Mouse (Mus musculus) thymus, adult 18-20 months (tissue): Measurements from ENCODE around the gene Srgap3.
"Not testable (repeated sequence)": the region's sequence is repeated elsewhere in the genome, so short reads cannot be mapped to it uniquely, and the experiment has no call there.

ENCODE experiments used
- DNase-seq, 2 experiments: peaks; one replicate each; pipeline ENCODE4 v3.0.0; 2022; ENCODE audit warnings: mixed read lengths in 2 of 2

Gene Srgap3

DNA sequence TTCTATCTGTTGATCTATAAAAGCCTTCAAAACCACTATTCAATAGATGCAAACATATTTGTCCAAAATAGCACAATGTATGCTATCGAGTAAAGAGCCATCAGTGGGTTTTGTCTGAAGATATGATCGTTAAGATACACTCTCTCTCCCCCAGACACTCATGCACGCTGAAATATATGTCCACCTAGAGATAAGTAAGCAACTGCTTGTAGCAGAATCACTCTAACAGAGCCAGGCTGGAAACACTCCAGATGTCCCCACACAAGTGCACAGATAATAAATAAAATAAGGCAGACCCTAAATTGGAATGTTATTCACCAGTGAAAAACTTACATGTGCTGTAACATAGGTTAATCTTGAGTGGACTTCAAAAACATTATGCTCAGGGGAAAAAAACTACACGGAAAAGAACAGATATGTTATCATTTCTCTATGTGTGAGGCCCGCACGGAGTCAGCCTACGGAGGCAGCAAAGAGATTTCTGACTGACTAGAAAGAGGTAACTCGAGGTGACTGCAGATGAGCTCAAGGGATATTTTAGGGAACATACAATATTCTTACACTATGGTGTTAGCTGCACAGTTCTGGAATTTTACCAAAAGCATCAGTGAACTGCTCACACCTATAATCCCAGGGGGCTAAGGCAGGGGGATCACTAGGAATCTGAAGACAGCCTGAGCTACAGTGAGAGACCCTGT is 39.0 kb downstream of the Srgap3 start:
- DNase-seq: no peak

DNA sequence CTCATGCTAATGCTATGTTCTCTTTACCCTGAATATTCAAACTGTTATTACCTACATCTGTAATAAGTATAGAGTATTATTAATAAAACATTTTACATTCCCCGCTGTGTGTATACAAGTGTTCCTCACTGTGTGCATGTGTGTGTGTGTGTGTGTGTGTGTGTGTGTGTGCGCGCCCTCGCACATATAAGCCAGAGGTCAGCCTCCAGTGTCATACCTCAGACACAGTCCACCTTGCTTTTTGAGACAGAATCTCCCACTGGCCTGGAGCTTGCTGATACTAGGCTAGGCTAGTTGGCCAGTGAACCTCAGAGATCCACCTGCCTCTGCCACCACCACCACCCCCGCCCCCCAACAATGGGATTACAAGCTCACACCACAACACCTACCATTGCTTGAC is 43.3 kb downstream of the Srgap3 start:
- DNase-seq: no peak

DNA sequence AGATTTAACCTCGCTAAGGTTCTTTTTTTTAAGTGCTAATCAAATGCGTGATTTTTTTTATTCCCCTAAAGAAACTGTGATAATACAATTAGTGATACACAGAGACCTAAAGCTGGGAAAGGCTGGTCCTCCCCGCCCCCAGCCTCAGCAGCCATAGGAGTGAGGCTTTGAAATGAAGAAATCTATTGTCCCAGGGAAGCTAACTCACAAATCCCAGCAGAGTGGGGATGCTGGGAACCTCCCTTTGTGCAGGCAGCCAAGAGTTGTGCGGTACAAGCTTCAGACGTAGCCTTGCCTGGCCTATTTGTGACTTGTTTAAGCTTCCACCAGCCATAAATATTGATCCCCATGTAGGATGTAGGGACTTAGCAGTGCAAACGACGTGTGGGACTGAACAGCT is 43.8 kb downstream of the Srgap3 start:
- no peak for DNase-seq

DNA sequence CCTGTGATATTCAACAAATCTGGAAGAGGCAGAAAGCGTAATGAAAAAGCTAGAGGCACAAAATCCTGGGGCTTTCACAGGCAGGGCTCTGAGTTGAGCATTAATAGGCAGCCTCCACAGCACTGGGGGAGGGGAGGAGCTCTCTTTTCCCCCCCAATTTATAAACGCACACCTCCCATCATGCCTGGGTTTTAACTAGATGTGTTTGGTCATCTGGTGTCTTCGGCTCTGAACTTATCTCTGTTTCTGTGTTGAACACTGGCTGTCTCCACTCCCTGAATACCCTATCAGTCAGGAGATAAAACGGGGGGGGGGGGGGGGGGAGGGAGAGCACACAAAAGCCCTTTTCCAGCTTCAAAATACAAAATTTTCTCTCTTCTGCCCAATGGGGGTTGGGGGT is 44.3 kb downstream of the Srgap3 start:
- DNase-seq: no peak

DNA sequence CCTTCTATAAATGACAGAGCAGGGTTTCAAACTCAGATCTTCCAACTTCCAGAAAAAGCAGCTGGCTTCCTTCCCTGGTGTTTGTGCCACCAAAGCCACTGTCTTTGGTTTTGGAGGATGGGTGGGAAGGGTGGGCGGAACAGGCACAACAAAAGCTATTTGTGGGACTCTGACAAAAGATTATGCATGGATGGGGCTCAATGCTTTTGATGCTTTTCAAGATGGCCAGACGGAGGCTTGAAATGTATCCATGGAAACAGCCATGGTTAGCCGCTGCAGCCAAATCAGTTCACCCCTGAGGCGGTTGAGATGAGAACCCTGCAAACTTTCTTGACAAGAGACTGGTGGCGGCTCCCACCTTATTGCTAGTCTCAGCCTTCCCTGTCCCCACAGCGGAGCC is 46.8 kb downstream of the Srgap3 start:
- DNase-seq: no peak

DNA sequence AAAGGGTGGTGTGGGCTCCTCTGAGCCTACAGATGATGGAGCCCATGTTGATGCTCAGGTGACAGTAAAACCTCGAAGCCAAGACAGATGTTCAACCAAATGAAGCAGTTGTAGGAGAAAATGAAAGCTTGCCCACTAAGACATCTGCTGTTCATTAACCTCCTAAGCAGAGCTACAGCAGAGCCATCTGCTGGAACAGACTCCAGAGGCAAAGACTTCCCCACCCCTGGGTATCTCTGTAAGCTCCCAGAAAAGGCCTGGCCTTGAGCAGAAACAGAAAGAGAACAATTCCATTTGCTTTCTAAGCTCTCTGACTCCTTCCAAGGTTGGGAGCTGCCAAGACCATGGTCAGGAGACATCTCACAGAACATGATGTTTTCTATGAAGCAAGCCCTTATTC is 47.4 kb downstream of the Srgap3 start:
- no peak for DNase-seq

DNA sequence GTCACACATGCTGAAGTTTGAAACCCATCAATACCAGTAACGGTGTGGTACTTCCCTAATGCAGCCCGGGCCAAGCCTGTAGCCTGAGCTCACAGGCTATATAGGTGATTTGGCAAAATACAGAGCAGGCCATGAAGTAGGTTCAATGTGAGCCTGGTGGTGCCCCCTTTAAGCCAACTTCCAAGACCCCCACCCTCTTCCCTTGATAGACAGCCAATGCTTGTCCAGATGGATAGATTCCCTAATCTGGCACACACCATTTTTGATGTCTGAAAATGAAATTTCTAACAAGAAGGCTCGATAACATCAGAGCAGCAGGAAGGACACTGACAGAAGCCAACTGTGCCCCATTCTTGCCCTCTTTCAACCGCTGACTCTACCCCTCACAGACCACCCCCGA is 47.8 kb downstream of the Srgap3 start:
- DNase-seq: no peak

DNA sequence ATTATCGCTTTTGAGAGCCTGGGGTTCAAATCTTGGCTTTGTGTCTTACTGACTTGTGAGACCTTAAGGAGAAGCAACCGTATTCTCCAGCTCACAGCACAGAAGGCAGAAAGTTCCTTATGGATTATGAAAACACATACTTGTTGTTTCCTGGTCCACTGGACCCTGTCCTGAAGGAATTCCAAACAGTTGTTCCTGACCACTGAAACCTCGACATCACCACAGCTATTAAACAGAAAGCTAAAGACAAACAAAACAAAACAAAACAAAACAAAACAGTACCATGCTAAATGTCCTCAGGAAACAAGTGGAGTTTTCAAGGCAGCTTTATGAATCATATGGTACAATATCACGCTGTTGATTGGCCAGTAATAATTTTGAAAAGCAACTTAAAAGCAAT is 48.6 kb downstream of the Srgap3 start:
- no peak for DNase-seq

DNA sequence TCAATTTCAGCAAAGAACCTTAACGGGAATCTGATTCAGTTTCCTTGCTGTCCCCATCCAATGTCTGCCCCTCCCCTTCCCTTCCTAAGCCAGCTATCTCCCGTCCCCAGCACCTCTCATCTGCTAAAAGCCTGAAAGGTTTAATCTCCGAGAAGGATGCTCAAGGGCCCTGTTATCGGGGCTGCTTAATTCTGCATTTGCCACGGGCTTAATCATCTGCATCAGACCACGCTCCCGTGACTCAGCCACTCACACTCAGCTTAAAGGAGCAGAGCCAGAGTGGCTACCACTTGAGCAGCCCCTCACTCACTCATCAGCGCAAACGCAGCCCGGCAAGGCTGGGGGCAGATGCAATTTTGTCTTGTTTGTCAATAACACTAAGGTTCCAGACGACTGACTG is 50.7 kb downstream of the Srgap3 start:
- DNase-seq: no peak

DNA sequence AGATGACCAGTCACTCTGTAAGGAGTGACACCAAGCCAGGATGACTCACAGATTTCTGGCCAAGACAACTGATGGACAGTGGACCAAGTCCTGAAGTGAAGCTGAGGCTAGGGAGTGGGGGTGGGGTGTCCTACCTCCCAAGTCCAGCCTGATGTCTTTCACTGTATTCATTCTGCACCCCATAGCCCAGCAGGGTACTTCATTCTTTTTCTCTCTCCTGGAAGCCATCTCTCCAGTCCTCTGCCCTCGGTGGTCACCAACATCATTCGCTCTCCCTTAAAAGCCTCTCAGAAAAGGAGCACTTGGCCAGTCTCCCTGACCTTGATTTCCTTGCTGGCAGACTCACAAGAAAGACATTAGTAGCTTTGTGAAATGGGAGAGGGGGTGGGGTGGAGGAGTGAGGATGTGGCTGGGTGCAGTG is 56.7 kb downstream of the Srgap3 start:
- DNase-seq: no peak

DNA sequence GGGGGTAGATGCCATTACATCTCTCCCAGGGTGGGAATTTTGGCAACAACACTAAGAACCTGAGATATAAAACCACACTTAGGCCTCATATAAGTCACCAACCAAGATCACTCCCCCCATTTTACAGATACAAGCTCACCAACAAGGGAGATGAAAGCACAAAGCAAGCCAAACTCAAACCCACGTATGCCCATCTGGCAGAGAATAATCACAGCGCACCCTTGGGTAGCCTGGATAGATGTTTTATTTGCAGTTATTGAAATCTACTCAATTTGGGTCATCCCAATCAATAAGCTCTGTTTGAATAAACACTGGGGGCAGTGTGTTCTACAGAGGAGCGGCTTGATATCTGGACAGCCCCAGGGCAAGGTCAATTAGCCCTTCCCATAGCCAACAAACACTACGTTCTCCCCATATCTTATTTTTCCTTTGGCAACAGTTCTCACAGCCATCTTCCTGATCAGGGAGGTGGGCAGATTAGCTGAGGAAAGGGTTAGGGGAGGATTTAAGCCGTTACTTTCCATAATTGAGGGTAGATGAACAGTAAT is 63.4 kb downstream of the Srgap3 start:
- DNase-seq: no peak

DNA sequence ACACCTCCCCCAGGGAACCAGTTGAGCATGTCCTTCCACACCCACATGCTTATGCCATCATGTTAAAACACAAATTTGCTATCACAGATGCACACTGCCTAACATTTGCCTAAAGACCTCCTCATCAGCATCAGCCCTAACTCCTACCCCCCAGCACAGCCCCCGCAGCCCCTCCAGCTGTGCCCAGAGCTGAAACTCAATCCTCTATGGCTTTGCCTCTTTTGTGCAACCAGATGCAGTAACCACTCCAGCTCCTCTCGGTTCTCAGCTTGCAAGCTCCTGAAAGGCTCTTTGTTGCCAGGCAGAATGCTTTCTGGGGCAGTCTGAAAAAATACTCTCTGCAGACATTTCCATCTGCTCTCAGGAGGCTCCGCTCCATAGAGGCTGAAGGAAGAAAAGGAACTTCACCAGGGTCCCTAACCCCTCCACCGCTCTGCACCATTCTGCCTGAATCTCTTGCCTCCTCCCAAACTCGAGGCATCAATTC is 67.0 kb downstream of the Srgap3 start:
- no peak for DNase-seq

DNA sequence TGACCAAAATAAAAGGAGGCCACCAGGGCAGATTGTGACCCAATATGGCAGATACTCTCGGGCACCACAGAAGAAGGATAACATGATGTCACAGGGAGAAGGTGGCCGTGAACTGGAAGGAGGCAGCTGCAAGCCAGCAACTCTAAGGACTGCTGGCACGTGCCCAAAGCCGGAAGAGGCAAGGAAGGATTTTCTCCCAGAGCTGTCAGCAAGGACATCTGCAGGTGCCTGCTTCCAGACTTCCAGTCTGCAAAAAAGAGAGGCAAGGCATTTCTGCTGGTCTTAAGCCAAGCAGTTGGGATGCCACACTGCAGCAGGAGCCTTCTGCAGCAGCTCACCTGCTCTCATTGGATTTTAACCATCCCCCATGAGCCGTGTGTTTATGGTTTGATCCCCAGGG is 67.9 kb downstream of the Srgap3 start:
- DNase-seq: no peak

DNA sequence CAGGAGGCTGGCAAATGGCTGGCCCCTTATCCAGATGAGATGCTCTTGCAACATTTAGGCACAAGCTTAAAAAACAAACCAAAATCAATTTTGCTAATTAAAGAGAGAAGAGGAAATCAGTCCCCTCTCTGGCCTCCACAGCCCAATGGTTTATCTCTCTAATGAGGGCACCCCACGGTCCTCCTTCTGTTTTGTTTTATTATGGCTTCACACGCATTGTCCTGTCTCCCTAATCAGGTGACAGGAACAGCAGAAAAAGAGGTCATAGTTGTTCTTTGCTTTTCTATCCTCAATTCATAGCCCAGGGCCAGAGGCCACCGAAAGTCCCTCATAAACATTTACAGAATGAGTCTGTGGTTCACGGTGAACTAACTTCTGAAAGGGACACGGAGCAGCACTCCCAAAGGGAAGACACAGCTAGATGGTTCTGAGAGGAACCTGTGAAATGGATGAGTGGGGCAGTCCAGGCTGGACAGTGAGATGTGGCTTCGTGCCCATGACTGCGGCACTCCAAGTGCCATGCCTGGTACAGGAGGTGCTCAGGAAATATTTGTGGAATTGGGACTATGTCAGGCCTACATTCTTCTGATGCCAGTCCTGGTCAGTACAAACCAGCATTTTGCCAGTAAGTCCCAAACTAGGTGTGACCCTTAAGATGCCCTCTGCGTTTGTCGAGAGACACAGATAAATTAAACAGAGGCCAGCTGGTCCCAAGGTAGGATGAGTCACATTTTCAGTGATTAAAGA is 73.8 kb downstream of the Srgap3 start:
- no peak for DNase-seq

DNA sequence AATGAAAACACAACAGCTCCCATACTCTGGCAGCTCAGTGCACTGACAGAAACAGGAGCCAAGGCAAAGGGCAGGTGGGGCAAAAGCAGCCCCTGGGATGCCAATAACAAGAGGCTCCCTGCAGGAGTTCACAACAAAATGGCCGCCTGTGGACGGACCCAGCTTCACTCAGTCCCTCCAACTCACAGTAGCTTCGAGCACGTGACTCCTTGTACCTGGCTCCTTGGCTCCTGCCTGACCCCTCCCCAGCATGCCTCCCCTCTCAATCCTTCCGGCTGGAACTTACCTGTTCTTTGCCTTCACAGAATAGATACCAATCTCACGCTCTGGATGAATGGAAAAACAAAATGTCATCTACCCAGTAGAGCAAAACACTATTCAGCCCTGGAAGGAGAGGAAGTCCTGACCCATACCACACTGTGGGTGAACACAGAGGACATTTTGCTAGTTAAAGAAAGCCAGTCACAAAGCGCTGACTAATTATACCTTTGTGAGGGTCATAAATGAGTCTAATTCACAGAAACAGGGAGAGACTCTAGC is 75.8 kb downstream of the Srgap3 start:
- DNase-seq: no peak

DNA sequence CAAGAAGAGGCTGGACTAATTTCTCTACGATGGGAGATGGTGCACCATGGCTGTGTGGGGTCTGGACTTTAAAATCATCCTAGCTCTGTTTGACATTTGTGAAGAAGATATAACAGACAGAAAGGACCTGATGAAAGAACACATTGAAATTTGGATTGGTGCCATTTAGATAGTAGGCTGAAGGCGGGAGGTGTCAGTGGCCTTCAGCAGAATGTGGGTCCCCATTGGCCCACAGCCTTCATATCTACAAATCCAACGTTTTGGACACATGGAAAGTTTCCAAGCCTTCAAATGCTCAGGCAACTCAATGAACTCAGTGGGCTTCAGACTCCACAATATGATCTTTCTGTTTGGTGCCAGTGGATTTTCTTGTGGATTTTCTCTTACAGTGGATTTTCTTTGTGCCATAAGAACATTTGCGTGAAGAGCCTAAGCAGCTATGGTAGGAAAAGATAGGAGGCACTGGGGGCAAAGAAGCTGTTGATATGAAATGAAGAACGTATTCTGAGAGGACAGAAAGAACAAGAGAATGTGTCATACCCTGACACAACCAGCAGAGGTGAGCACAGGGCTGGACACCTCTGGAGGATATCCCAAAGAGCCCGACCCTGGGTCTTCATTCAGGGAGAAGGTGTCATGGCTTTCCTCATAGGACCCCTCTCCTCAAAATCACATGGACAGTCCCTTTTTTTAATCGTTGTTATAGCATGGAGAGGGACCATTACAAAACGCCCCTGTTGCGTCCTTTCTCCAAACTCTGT is 78.7 kb downstream of the Srgap3 start:
- DNase-seq: no peak

DNA sequence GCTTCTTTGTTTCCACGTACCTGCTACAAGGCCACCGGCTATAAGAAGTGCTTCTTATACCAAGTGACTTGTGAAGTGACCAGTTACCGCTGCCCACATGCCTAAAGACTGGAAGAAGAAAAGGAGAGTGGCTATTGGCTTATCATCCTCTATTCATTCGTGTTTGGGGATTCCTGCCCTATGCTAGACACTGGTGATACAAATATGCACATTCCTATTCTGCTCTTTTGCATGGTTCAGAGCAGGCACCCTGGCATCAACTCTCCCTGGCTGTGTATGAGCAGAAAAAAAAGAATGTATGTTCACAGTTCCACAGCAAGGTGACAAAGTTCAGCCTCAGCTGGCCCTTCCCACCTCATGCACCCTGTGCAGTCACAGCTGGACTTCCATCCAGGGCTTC is 81.0 kb downstream of the Srgap3 start:
- no peak for DNase-seq

DNA sequence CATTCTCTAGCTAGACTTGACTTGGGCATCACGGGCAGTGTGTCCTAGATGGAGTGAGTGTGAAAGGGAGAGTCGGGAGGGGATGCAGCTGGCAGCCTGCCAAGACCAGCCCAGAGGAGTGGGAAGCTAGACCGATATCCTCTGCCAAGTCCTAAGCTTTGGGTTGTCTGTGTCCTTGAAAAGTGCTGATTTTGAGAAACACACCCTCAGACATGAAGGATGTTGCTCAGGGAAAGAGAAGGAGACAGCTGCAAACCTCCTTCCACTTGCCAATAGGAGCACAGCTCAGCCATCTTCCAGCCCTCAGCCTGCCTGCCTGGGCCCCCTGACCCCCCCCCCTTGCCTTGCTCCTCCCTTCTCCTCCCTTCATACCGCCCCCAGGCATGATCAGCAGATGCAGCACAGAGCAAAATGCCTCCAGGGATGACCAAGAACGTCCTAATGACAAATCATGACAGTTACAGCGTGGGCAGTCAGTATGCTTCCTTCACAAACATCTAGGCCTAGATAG is 82.0 kb downstream of the Srgap3 start:
- DNase-seq: no peak

DNA sequence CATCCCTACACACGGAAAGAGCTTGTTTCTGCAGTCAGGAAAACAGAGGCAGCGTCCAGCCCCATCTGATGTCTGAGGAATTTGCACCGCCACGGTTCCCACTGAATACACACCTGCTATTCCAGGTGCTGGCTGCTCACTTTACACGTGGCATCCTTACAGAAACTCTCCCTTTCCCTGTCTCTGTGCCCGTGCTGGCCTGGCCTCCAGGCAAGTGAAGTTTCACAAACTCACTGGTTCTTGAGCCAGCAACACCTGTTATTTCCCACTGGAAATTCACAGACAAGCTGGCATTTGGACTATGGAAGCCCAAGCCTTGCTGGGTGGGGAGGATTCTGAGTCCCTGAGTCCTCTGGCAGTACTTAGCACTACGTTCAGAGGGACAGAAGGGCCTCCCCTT is 84.6 kb downstream of the Srgap3 start:
- DNase-seq: no peak

DNA sequence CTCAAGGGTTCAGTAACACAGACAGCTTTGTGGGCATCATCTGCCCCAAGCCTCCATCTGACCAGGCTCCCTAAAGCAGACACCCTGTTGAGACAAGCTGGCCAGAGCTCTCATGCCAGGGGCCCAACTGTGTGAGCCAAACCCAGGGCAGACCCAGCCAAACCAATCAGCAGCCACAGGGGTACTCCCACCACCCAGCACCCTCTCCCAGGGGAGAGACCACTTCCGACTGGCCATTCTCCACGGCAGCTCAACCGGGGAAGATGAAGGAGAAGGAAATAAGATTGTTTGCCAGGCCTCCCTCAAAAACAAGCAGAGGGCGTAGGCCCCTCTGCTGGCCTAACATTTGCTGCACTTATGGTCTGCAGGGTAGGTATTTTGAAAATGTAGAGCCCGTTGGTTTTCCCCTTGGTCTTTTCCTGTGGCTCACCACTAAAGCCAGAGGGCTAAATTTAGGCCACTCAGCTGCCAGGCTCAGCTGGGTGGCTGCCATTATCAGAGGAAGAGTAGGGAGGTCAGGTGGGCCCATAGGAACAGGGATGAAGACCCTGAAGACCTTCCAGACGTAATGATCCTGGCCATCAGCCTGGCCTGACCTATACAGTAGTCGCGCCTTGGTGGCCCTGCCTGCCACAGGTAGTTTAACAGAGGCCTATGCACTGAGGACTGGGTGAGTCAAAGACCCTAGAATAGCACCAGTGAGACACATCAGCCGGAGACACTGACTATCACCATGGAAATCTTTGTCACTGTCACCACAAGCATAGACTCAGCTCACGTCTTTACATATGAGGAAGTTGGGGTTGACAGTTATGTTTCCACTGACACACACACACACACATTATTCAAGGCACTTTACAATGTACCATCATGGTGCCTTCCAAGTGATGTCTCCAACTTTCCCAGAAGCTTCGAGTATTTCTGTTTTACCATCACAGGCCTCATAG is 85.4 kb downstream of the Srgap3 start:
- peak in 1 of 2 experiments; percentile 24 for DNase-seq

DNA sequence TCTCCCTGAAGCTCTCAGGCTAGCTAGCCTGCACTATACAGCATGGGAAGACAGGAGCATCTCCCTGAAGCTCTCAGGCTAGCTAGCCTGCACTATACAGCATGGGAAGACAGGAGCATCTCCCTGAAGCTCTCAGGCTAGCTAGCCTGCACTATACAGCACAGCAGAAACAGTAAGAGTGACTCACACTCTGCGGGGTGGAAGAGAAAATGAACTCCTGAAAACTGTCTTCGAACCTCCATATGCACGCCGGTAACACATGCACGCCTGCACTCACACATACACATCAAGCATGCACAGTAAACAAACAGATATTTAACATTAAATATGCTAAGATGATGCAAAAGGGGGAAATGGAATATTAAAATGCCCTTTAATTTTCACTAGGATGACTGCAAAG is 86.8 kb downstream of the Srgap3 start:
- not testable (repeated sequence) for DNase-seq

DNA sequence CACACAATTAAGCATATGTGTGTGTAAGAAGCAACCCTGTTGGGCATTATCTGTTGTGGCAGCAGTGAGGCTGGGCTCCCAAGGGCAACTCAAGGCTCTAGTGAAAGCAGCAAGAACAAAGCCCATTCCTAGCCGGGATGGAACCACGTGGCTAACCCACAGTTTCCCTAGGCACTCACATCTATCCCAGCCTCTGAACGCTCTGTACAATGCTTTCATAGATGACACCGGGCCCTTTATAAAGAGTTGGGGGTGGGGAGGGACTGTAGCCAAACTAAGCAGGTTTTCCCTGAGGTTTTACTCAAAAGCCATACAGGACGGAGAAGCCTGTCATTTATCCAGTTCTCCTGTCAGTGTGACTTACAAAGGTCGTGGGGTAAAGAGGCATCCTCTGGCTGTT is 90.0 kb downstream of the Srgap3 start:
- DNase-seq: no peak
